Mouse (Mus musculus) left cerebral cortex, postnatal 14 days (tissue): ENCODE data around the gene Cspg4. TPM values are rescaled to one million over a fixed set of nuclear protein-coding genes. Genes with fewer than 3 reads are reported as not detected.
"Not testable (repeated sequence)": the region's sequence is repeated elsewhere in the genome, so short reads cannot be mapped to it uniquely, and the experiment has no call there.

Experiments used
- DNase-seq, 2 experiments: peaks; one replicate each; pipeline ENCODE4 v3.0.0; 2021 to 2022; ENCODE audit warnings: low spot score in 2 of 2, mixed read lengths in 1 of 2
- intact Hi-C: fragments of 180-260 bp; cut with DNase I; formaldehyde crosslinking; loops from one replicate; pipeline ENCODE4 v1.15.1; 2025
- total RNA-seq, 2 experiments: library from RNA; stranded (reverse); gene quantifications; 2 replicates each; pipeline ENCODE4 v1.2.3; 2021

Cspg4 gene
- total RNA-seq, 2 experiments from 2014 or later, result 21.4 to 25.0 TPM

GRCm38 (mm10) chr9:56915695-56916410, 51.0 kb downstream of the Cspg4 start:
- DNase-seq, result no peak
- intact Hi-C loops, result no loop called here

- intact Hi-C loops, result no loop called here
These were observed 52.3 kb downstream of the Cspg4 start for GRCm38 (mm10) chr9:56917131-56917530.

GRCm38 (mm10) chr9:56918466-56918865, 53.6 kb downstream of the Cspg4 start:
- intact Hi-C loops, result no loop called here
- DNase-seq, result no peak

More at GRCm38 (mm10) chr9:56917131-56917530, 52.3 kb downstream of the Cspg4 start:
- no peak for DNase-seq

- intact Hi-C loops, result no loop called here
- DNase-seq, result no peak
These were observed 57.9 kb downstream of the Cspg4 start for GRCm38 (mm10) chr9:56922746-56923145.

- intact Hi-C loops, result no loop called here
- no peak for DNase-seq
These were observed 59.2 kb downstream of the Cspg4 start for GRCm38 (mm10) chr9:56923841-56924650.

- peak; percentile 31 to 57 for DNase-seq
- intact Hi-C loops, result loop anchor here (5.0 kb wide), 1 partner anchor 208 kb away; the partner anchor contains the start of gene Man2c1
These were observed 59.8 kb downstream of the Cspg4 start for GRCm38 (mm10) chr9:56924651-56925027.

GRCm38 (mm10) chr9:56925291-56926024, 60.6 kb downstream of the Cspg4 start:
- DNase-seq, result no peak
- intact Hi-C loops, result loop anchor here (5.0 kb wide), 1 partner anchor 207 kb away; the partner anchor contains the start of gene Man2c1

GRCm38 (mm10) chr9:56926025-56926360, 61.2 kb downstream of the Cspg4 start:
- DNase-seq, result no peak
- intact Hi-C loops, result loop anchor here (5.0 kb wide), 1 partner anchor 206 kb away; the partner anchor contains the start of gene Man2c1

- no peak for DNase-seq
- intact Hi-C loops, result loop anchor here (5.0 kb wide), 1 partner anchor 206 kb away; the partner anchor contains the start of gene Man2c1
These were observed 61.6 kb downstream of the Cspg4 start for GRCm38 (mm10) chr9:56926387-56926786.

- DNase-seq, result no peak
- intact Hi-C loops, result loop anchor here (5.0 kb wide), 1 partner anchor 205 kb away; the partner anchor contains the start of gene Man2c1
These were observed 62.6 kb downstream of the Cspg4 start for GRCm38 (mm10) chr9:56927191-56928012.

GRCm38 (mm10) chr9:56928041-56928811, 63.4 kb downstream of the Cspg4 start, which contains the start of gene Snx33:
Gene Snx33, minus strand, starts transcription at chr9:56928371.
- peak; percentile 71 to 89 for DNase-seq
- intact Hi-C loops, result loop anchor here (5.0 kb wide), 1 partner anchor 204 kb away; the partner anchor contains the start of gene Man2c1

GRCm38 (mm10) chr9:56929496-56929895, 64.7 kb downstream of the Cspg4 start:
- intact Hi-C loops, result loop anchor here (5.0 kb wide), 1 partner anchor 203 kb away; the partner anchor contains the start of gene Man2c1
- no peak for DNase-seq

GRCm38 (mm10) chr9:56930556-56930955, 65.7 kb downstream of the Cspg4 start:
- DNase-seq, result no peak
- intact Hi-C loops, result no loop called here

GRCm38 (mm10) chr9:56936861-56937222, 72.0 kb downstream of the Cspg4 start:
- DNase-seq, result no peak
- intact Hi-C loops, result loop anchor here (5.0 kb wide), 1 partner anchor 135 kb away; the partner anchor contains the start of gene Sin3a

GRCm38 (mm10) chr9:56937223-56938160, 72.7 kb downstream of the Cspg4 start, which contains the start of gene Imp3:
Gene Imp3, plus strand, starts transcription at chr9:56937475.
- DNase-seq, result peak; percentile 91 to 95
- intact Hi-C loops, result loop anchor here (5.0 kb wide), 1 partner anchor 135 kb away; the partner anchor contains the start of gene Sin3a

GRCm38 (mm10) chr9:56938374-56938773, 73.5 kb downstream of the Cspg4 start:
- no peak for DNase-seq
- intact Hi-C loops, result loop anchor here (5.0 kb wide), 1 partner anchor 134 kb away; the partner anchor contains the start of gene Sin3a

- peak; percentile 44 to 53 for DNase-seq
- intact Hi-C loops, result not testable (repeated sequence)
These were observed 82.6 kb downstream of the Cspg4 start for GRCm38 (mm10) chr9:56947481-56947880.
